Mouse (Mus musculus) kidney, adult 2 months (tissue): ENCODE results near the gene Myh4.

Source experiments
- CTCF ChIP-seq: fragments of 200-500 bp; conservative IDR thresholded peaks from 2 replicates; pipeline ENCODE4 v1.5.1; 2011; ENCODE audit warnings: low read depth, mild to moderate bottlenecking, control low read depth, low read length, moderate library complexity, mixed read lengths; ENCODE audit not compliant: insufficient read depth, insufficient read length
- POLR2A ChIP-seq: fragments of 200-500 bp; IDR thresholded peaks from one replicate; pipeline ENCODE4 v1.6.1; 2011; ENCODE audit warnings: low read depth, low read length, control low read depth

- no peak for TF ChIP-seq CTCF
- TF ChIP-seq POLR2A = no peak
Measured at GRCm38 (mm10) chr11:67224466-67224865, 13.4 kb upstream of the Myh4 start.
